Mouse (Mus musculus) liver, embryonic 15.5 days (tissue): ENCODE data around the gene Alk. TPM values are rescaled to one million over a fixed set of nuclear protein-coding genes. Genes with fewer than 3 reads are reported as not detected.

Experiments
- ATAC-seq: fragments of 200-750 bp; cut with Nextera tagmentation; 2 replicates; pipeline ENCODE4 v1.8.0; 2017; ENCODE audit warnings: moderate number of reproducible peaks, mild to moderate bottlenecking, moderate library complexity; ENCODE audit not compliant: insufficient read depth
- H3K27ac ChIP-seq: fragments of 300-500 bp; sonication (generic); replicated peaks from 2 replicates; pipeline ENCODE4 v1.5.1; 2015; ENCODE audit warnings: mild to moderate bottlenecking, inconsistent platforms
- H3K27me3 ChIP-seq: fragments of 300-500 bp; sonication (generic); 2 replicates; pipeline ENCODE4 v1.6.1; 2015; ENCODE audit warnings: mild to moderate bottlenecking, inconsistent platforms
- H3K36me3 ChIP-seq: fragments of 300-500 bp; sonication (generic); replicated peaks from 2 replicates; pipeline ENCODE4 v1.6.1; 2015; ENCODE audit warnings: moderate library complexity, mild to moderate bottlenecking, inconsistent platforms
- H3K4me1 ChIP-seq: fragments of 300-500 bp; sonication (generic); replicated peaks from 2 replicates; pipeline ENCODE4 v1.6.1; 2015; ENCODE audit warnings: inconsistent platforms
- H3K4me2 ChIP-seq: fragments of 300-500 bp; sonication (generic); 2 replicates; pipeline ENCODE4 v1.6.1; 2015; ENCODE audit warnings: moderate library complexity, mild to moderate bottlenecking, inconsistent platforms
- H3K4me3 ChIP-seq: fragments of 300-500 bp; sonication (generic); replicated peaks from 2 replicates; pipeline ENCODE4 v1.5.1; 2015; ENCODE audit warnings: mild to moderate bottlenecking, inconsistent platforms
- H3K9ac ChIP-seq: fragments of 300-500 bp; sonication (generic); 2 replicates; pipeline ENCODE4 v1.6.1; 2015; ENCODE audit warnings: moderate library complexity, mild to moderate bottlenecking, inconsistent platforms
- H3K9me3 ChIP-seq: fragments of 300-500 bp; sonication (generic); replicated peaks from 2 replicates; pipeline ENCODE4 v1.6.1; 2016; ENCODE audit warnings: inconsistent platforms
- WGBS: fragments of 180-500 bp; shearing (Covaris S2); methylation state at CpG from one replicate; pipeline ENCODE4 v1.1.7; 2015; ENCODE audit warnings: mixed read lengths; ENCODE audit not compliant: insufficient replicate concordance; 5-methylcytosine and 5-hydroxymethylcytosine counted together
- polyA plus RNA-seq: library from polyadenylated mRNA; unstranded; fragments of >200 nt; fragmentation: Nextera tagmentation; extraction: Ambion mirVana; gene quantifications from 2 replicates; pipeline ENCODE4 v1.2.1, GENCODE M21; 2015

The Alk gene
- polyA plus RNA-seq, 1 experiment from 2014 or later: 0.06 TPM

DNA sequence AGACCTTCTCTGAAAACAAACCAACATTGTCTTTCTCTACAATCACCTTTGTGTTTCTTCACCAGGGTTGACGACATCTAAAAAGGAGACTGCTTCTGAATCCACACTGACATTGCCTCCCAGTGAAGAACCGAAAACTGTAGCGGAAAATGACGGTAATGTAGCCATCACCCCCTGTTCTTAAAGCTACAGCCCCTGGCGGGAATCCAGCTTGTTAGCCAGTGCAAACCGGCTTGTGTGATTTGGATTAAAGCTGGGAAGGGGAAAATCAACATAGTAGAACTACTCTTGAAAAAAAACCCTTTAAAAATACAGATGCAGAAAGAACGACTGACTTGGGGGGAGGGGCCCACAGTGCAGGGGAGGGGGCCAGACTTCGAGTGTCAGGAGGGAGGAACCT lies 776.8 kb downstream of the Alk start:
- H3K27me3 ChIP-seq: no peaks in the 10 kb centered on the region
- WGBS: 64% methylated on average over 8 of the region's 8 CpGs

DNA sequence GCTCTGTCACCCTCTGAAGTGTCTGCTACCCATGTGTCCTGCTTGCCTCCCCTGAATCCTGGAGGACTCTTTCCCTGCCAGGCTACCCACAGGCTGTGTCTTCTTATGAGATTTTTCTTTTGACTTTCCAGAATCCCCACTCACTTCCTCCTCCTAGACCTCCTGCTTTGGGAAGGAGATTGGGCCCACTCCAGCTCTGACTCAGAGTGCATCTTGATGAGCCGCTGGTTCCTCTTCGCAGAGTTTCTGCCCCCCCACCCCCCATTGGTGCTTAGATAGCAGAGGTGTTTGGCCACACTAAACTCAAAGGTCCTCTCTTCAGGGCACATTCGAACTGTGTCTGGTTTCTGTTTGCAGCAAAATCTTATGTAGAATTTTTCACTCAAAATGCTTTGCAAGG lies 777.8 kb downstream of the Alk start:
- no peak for ATAC-seq
- Histone ChIP-seq H3K27me3 (no peaks in the 10 kb centered on the region), H3K36me3 (no peaks in the 10 kb centered on the region), H3K9me3 (no peaks in the 10 kb centered on the region), H3K4me3 (no peak overlapping the region), H3K4me1 (no peaks in the 10 kb centered on the region), H3K9ac (no peak overlapping the region), H3K27ac (no peak overlapping the region), H3K4me2 (no peak overlapping the region)
- 50% methylated on average over 3 of the region's 3 CpGs for WGBS

More for the DNA sequence above, 776.8 kb downstream of the Alk start:
- H3K4me3 ChIP-seq: no peak overlapping the region
- H3K27ac ChIP-seq: no peak overlapping the region
- ATAC-seq: no peak
- no peaks in the 10 kb centered on the region for H3K36me3 ChIP-seq
- no peak overlapping the region for H3K4me2 ChIP-seq
- H3K4me1 ChIP-seq: no peaks in the 10 kb centered on the region
- no peaks in the 10 kb centered on the region for H3K9me3 ChIP-seq
- H3K9ac ChIP-seq: no peak overlapping the region

DNA sequence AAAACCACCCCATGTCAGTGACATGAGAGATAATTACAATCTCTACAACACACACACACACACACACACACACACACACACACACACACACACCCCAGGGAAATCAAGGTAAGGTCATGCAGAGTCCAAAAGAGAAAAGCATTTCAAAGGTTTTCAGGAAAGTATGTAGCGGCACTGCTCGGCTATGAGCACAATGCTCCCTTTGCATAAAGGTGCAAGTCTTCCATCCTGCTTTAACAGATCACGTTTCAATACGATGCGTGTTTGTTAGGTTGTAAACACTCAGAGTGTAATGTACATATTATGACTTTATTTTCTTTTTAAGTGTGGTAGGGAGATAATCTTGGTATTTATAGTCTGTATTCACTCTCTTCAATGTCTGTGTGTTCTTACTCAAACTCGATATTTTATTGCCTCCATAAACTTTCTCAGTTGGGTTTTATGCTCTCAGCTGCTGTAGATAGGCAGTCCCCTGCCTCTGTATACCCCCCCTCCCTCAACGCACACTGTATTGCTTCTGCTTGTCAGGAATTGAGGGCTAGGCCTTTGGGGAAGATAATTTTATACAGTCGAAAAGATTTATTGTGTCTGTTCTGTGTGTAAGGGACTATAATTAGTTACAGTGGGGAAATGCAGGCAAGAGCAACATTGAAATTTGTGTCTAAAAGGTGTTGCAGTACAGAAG lies 780.7 kb downstream of the Alk start:
- H3K27me3 ChIP-seq: no peaks in the 10 kb centered on the region
- no peak for ATAC-seq
- H3K9me3 ChIP-seq: no peaks in the 10 kb centered on the region
- H3K4me2 ChIP-seq: no peak overlapping the region
- H3K4me1 ChIP-seq: no peaks in the 10 kb centered on the region
- H3K36me3 ChIP-seq: no peaks in the 10 kb centered on the region
- no peak overlapping the region for H3K27ac ChIP-seq
- H3K9ac ChIP-seq: no peak overlapping the region
- 67% methylated on average over 8 of the region's 8 CpGs for WGBS
- H3K4me3 ChIP-seq: no peak overlapping the region

Other genes starting within 250 kb of the Alk start
- gene Ypel5, start 231.8 kb upstream of the Alk start, polyA plus RNA-seq: 81.5 and 87.6 TPM in 2 replicates